Mouse (Mus musculus) cerebellum, adult (tissue): ENCODE measurements at regions not wholly inside any gene's neighbourhood (a gene's known extent, or its start where the extent isn't known, plus 50 kb on each side); places are given as distances from the start of the nearest gene placed in this dataset.
"Not testable (repeated sequence)": the region's sequence is repeated elsewhere in the genome, so short reads cannot be mapped to it uniquely, and the experiment has no call there.

Experiments used
- ATAC-seq: cut with Nextera tagmentation; 2 replicates; pipeline ENCODE4 v1.9.2; 2017; ENCODE audit warnings: mild to moderate bottlenecking, moderate library complexity, mixed read lengths; ENCODE audit not compliant: insufficient number of reproducible peaks, low FRiP score, low TSS enrichment

- ATAC-seq: no peak
Observed at GRCm38 (mm10) chr2:10658317-10658716, 288.0 kb downstream of the Sfmbt2 start.

GRCm38 (mm10) chr2:10667915-10668314 is 297.6 kb downstream of the Sfmbt2 start:
- not testable (repeated sequence) for ATAC-seq

- no peak for ATAC-seq
Observed at GRCm38 (mm10) chr2:10670423-10671298, 300.4 kb downstream of the Sfmbt2 start.

GRCm38 (mm10) chr2:10671299-10671632 is 301.0 kb downstream of the Sfmbt2 start:
- no peak for ATAC-seq

GRCm38 (mm10) chr2:10672196-10672595 is 301.9 kb downstream of the Sfmbt2 start:
- ATAC-seq: no peak

GRCm38 (mm10) chr2:10674738-10675349 is 304.5 kb downstream of the Sfmbt2 start:
- ATAC-seq: no peak; the same call in 1 of the 2 replicates

- no peak for ATAC-seq
Observed at GRCm38 (mm10) chr2:10701459-10701858, 331.1 kb downstream of the Sfmbt2 start.

GRCm38 (mm10) chr2:10718366-10718765 is 348.1 kb downstream of the Sfmbt2 start:
- ATAC-seq: no peak

GRCm38 (mm10) chr2:10734337-10734736 is 364.0 kb downstream of the Sfmbt2 start:
- ATAC-seq: not testable (repeated sequence)

- peak; percentile 50; the same call in 1 of the 2 replicates for ATAC-seq
Observed at GRCm38 (mm10) chr2:10736696-10737457, 366.6 kb downstream of the Sfmbt2 start.

- ATAC-seq: 0 out of 2 replicates have a peak, but pooled peaks have one; percentile 38
Observed at GRCm38 (mm10) chr2:10737458-10737775, 367.1 kb downstream of the Sfmbt2 start.

- no peak for ATAC-seq
Observed at GRCm38 (mm10) chr2:10745127-10745526, 374.8 kb downstream of the Sfmbt2 start.

- peak; percentile 26; the same call in 1 of the 2 replicates for ATAC-seq
Observed at GRCm38 (mm10) chr2:10755375-10755774, 385.1 kb downstream of the Sfmbt2 start.

- ATAC-seq: no peak
Observed at GRCm38 (mm10) chr2:10757202-10757840, 387.0 kb downstream of the Sfmbt2 start.

- ATAC-seq: no peak
Observed at GRCm38 (mm10) chr2:10757886-10758285, 387.6 kb downstream of the Sfmbt2 start.

GRCm38 (mm10) chr2:10762236-10762635 is 391.9 kb downstream of the Sfmbt2 start:
- no peak for ATAC-seq

GRCm38 (mm10) chr2:10783071-10783470 is 388.8 kb upstream of the Prkcq start:
- ATAC-seq: no peak

- no peak for ATAC-seq
Observed at GRCm38 (mm10) chr2:10783594-10783993, 388.3 kb upstream of the Prkcq start.

GRCm38 (mm10) chr2:10784266-10784665 is 387.6 kb upstream of the Prkcq start:
- no peak for ATAC-seq

- ATAC-seq: no peak
Observed at GRCm38 (mm10) chr2:10785156-10785555, 386.8 kb upstream of the Prkcq start.

- ATAC-seq: peak; percentile 77; the same call in 1 of the 2 replicates
Observed at GRCm38 (mm10) chr2:10788509-10788908, 383.4 kb upstream of the Prkcq start.
